Mouse (Mus musculus) liver, embryonic 14.5 days (tissue): Measurements from ENCODE around the gene Cds2. TPM values are rescaled to one million over a fixed set of nuclear protein-coding genes. Genes with fewer than 3 reads are reported as not detected.
A peak's percentile ranks its signal among the peaks of the same experiment; 100 is the strongest.

Experiments used
- ATAC-seq: fragments of 200-750 bp; cut with Nextera tagmentation; 2 replicates; pipeline ENCODE4 v1.8.0; 2017; ENCODE audit warnings: moderate number of reproducible peaks, mild to moderate bottlenecking, moderate library complexity; ENCODE audit not compliant: insufficient read depth
- DNase-seq, 3 experiments: peaks; one replicate each; pipeline ENCODE4 v3.0.0-alpha.2; 2012 to 2013; ENCODE audit warnings: low read depth in 3 of 3, low spot score in 3 of 3
- H3K27ac ChIP-seq: fragments of 300-500 bp; sonication (generic); 2 replicates; pipeline ENCODE4 v1.5.1; 2014; ENCODE audit warnings: moderate library complexity, mild to moderate bottlenecking, control low read depth, inconsistent platforms
- H3K27me3 ChIP-seq: fragments of 300-500 bp; sonication (generic); 2 replicates; pipeline ENCODE4 v1.6.1; 2014; ENCODE audit warnings: mild to moderate bottlenecking, low read length, moderate library complexity; ENCODE audit not compliant: control insufficient read depth, insufficient read depth
- H3K36me3 ChIP-seq: fragments of 300-500 bp; sonication (generic); replicated peaks from 2 replicates; pipeline ENCODE4 v1.6.1; 2014; ENCODE audit warnings: low read depth; ENCODE audit not compliant: control insufficient read depth, insufficient read depth
- H3K4me1 ChIP-seq, 2 experiments: fragments of 200-500 bp in 1 of 2; fragments of 300-500 bp in 1 of 2; sonication (generic) in 1 of 2; replicated peaks; 2 replicates each; pipeline ENCODE4 v1.6.1; 2012 to 2014; ENCODE audit warnings: antibody characterized with exemption in 1 of 2, inconsistent platforms in 1 of 2, low read length in 1 of 2; ENCODE audit not compliant: control insufficient read depth in 2 of 2, insufficient read depth in 2 of 2
- H3K4me2 ChIP-seq: fragments of 300-500 bp; sonication (generic); 2 replicates; pipeline ENCODE4 v1.6.1; 2014; ENCODE audit warnings: low read depth, mild to moderate bottlenecking, control low read depth, moderate library complexity
- H3K4me3 ChIP-seq, 2 experiments: fragments of 200-500 bp in 1 of 2; fragments of 300-500 bp in 1 of 2; sonication (generic) in 1 of 2; 2 replicates each; pipeline ENCODE4 v1.5.1; 2012 to 2014; ENCODE audit warnings: low read depth in 2 of 2, low read length in 2 of 2, mild to moderate bottlenecking in 2 of 2, control low read depth in 1 of 2, inconsistent platforms in 1 of 2, moderate library complexity in 1 of 2; ENCODE audit not compliant: insufficient read depth in 1 of 2
- H3K9ac ChIP-seq: fragments of 300-500 bp; sonication (generic); replicated peaks from 2 replicates; pipeline ENCODE4 v1.6.1; 2014; ENCODE audit warnings: mild to moderate bottlenecking, control low read depth, moderate library complexity
- H3K9me3 ChIP-seq: fragments of 300-500 bp; sonication (generic); 2 replicates; pipeline ENCODE4 v1.6.1; 2016; ENCODE audit warnings: low read length, mixed read lengths; ENCODE audit not compliant: control insufficient read depth
- CTCF ChIP-seq: IDR thresholded peaks from 2 replicates; pipeline ENCODE4 v1.5.1; 2016; ENCODE audit warnings: antibody characterized with exemption, low read depth, control low read depth
- EP300 ChIP-seq: IDR thresholded peaks from 2 replicates; pipeline ENCODE4 v1.6.1; 2016; ENCODE audit warnings: antibody characterized with exemption, low read depth
- WGBS: fragments of 180-500 bp; shearing (Covaris S2); extraction: QIAGEN DNeasy Blood & Tissue Kit; methylation state at CpG from one replicate; pipeline ENCODE4 v1.1.7; 2014; ENCODE audit not compliant: insufficient replicate concordance; 5-methylcytosine and 5-hydroxymethylcytosine counted together
- polyA plus RNA-seq, 2 experiments: library from polyadenylated mRNA; depleted of rRNA in 1 of 2; stranded (reverse) in 1 of 2; unstranded in 1 of 2; fragments of >200 nt; fragmentation: Nextera tagmentation in 1 of 2; extraction: Ambion mirVana in 1 of 2; gene quantifications; 2 replicates each; pipeline versions ENCODE4 v1.2.1 to v1.2.3; 2012 to 2014

Gene Cds2
- polyA plus RNA-seq, 2 experiments: 4.6 to 10.1 TPM

DNA sequence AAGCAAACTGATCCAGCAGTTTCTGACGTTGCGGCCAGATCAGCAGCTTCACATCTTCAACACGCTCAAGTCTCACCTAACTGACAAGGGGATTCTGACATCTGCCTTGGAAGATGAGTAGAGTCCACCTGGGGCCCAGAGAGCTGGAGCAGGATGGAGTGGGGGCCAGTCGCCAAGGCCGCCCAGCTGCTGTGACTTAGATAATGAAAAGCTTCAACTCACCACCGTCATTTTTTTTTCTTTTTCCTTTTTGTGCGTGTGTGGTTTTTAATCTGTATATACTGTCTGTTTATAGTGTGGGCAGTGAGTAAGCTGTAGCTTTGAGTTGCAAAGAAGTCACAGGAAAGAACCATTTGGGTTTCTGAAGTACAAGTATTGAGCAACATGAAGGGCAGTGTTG lies 42.2 kb downstream of the Cds2 start:
- no peaks in the 10 kb centered on the region; the same call in 1 of the 2 replicates for H3K36me3 ChIP-seq
- 20% methylated on average over 7 of the region's 7 CpGs for WGBS
- ATAC-seq: peak; percentile 70

DNA sequence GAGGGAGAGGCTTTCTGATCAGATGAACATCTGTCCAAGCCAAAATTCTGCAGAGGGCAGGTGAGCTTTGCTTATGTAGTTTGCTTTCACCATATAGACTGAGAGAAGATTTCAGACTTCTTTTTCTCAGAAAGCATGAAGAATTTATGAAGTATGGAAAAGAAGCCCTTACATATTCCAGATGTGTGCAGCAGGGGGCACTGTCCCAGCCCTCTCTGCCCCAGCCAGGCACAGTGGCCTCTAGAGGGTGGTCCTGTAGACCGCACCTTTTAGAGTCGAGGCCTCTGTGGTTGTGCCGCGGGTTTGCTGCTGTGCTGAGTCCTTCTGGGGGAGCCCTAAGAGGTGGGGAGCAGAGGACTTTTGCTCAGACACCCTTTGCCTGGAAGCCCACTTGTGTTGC lies 43.0 kb downstream of the Cds2 start:
- Histone ChIP-seq H3K9ac (no peak overlapping the region), H3K4me3 (no peak overlapping the region), H3K4me1 (no peaks in the 10 kb centered on the region), H3K4me2 (no peak overlapping the region), H3K27ac (no peak overlapping the region), H3K36me3 (no peaks in the 10 kb centered on the region), H3K9me3 (no peaks in the 10 kb centered on the region), H3K27me3 (no peaks in the 10 kb centered on the region)
- DNase-seq (no peak), ATAC-seq (no peak)
- WGBS: 15% methylated on average over 4 of the region's 4 CpGs
- TF ChIP-seq EP300 (no peak), CTCF (peak; percentile 84)

More for the DNA sequence above, 42.2 kb downstream of the Cds2 start:
- DNase-seq: no peak
- H3K9me3 ChIP-seq: no peaks in the 10 kb centered on the region
- no peak overlapping the region for H3K9ac ChIP-seq
- H3K27ac ChIP-seq: no peak overlapping the region
- no peak overlapping the region for H3K4me3 ChIP-seq
- no peaks in the 10 kb centered on the region for H3K4me1 ChIP-seq
- peak; percentile 36; the same call in 1 of the 2 replicates for TF ChIP-seq EP300
- TF ChIP-seq CTCF: no peak
- no peaks in the 10 kb centered on the region for H3K27me3 ChIP-seq
- H3K4me2 ChIP-seq: no peak overlapping the region

DNA sequence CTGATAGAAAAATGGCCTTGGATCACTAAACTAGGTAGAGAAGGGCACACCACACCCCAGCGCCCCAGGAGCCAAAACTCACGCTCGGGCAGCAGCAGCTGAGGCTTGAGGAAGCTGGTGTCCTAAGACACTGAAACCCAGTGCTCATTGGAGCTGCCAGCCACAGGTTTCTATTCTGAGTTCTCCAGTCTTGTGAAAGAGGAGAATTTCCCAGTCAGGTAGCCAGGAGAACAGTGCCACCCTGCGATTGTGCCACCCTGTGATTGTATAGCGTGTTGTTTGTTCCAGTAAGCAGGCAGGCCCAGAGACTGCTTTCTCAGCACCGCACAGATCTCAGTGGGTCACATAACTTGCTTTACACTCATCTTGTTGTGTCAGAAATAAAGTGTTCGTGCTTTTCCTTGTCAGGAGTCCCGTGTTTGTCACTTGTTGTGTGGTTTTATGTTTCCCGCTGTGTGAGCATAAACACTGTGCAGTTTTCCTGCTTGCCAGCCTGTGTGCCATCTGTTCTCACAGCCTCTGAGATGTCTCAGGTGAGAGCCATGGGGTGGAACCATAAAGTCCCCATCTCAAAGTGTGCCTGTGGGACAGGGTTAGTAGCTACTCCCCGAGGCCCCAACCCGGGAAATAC lies 44.4 kb downstream of the Cds2 start:
- no peak for TF ChIP-seq EP300
- no peak for TF ChIP-seq CTCF
- H3K27me3 ChIP-seq: no peaks in the 10 kb centered on the region
- H3K9ac ChIP-seq: no peak overlapping the region
- 78% methylated on average over 11 of the region's 11 CpGs for WGBS
- no peaks in the 10 kb centered on the region for H3K4me1 ChIP-seq
- no peak overlapping the region for H3K4me3 ChIP-seq
- H3K4me2 ChIP-seq: no peak overlapping the region
- no peaks in the 10 kb centered on the region for H3K36me3 ChIP-seq
- H3K27ac ChIP-seq: no peak overlapping the region
- DNase-seq (no peak), ATAC-seq (no peak)
- H3K9me3 ChIP-seq: no peaks in the 10 kb centered on the region

DNA sequence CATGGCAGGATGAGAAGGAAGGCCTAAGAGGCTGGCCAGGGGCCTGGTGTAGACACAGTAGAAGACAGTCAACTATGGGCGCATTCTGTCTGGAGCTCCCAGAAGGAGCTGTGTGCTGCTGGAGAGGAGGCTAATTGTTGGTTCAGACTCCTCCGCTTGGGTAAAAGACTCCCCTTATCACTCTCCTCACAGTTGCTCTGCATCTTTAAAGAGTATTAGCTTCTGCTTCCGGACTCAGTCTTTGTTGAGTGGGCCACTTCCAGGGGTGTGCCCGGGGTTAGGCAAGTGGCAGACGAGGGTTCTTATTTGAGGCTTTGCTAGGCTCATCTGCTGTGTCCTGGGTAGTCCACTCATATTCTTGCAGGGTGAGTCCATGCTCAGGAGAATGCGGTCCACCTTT lies 45.9 kb downstream of the Cds2 start:
- Histone ChIP-seq H3K4me3 (no peak overlapping the region), H3K36me3 (no peaks in the 10 kb centered on the region), H3K4me2 (no peak overlapping the region), H3K27me3 (no peaks in the 10 kb centered on the region), H3K27ac (no peak overlapping the region), H3K4me1 (no peaks in the 10 kb centered on the region), H3K9me3 (no peaks in the 10 kb centered on the region), H3K9ac (no peak overlapping the region)
- ATAC-seq (no peak; the same call in 1 of the 2 replicates), DNase-seq (no peak)
- 45% methylated on average over 6 of the region's 6 CpGs for WGBS
- TF ChIP-seq EP300: no peak
- TF ChIP-seq CTCF: no peak

DNA sequence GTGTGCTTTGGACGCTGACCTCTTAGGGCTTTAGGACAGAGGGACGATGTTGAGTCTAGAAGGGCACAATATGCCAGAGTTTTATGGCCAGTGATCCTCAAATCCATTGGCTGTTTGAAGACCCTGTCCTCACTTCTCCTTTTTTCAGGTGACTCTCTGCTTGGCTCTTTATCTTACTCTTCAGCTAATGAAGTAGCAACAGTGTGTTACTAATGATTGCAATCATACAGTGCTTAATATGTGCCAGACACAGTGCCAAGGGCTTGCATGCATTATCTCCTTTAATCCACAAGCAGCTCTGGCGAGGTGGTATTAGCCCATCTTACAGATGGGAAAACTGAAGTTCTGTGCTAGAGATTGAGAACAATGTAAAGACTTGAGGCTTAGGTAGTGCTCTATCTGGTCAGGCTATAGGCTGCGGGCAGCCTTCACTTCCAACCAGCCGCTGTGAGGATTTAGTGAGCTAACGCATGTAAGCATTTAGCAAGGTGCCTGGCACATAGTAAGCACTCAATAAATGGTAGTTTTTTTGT lies 46.5 kb downstream of the Cds2 start:
- Histone ChIP-seq H3K9ac (no peak overlapping the region), H3K27ac (no peak overlapping the region), H3K9me3 (no peaks in the 10 kb centered on the region), H3K4me3 (no peak overlapping the region), H3K4me1 (no peaks in the 10 kb centered on the region), H3K4me2 (no peak overlapping the region), H3K27me3 (no peaks in the 10 kb centered on the region), H3K36me3 (no peaks in the 10 kb centered on the region)
- ATAC-seq: no peak
- 76% methylated on average over 6 of the region's 6 CpGs for WGBS
- TF ChIP-seq CTCF: no peak
- TF ChIP-seq EP300: no peak
- DNase-seq: no peak
